Mouse (Mus musculus) erythroblast, embryonic 14.5 days (primary cell): ENCODE measurements around the gene Primpol. TPM values are rescaled to one million over a fixed set of nuclear protein-coding genes. Genes with fewer than 3 reads are reported as not detected.

ENCODE experiments used
- H3K27me3 ChIP-seq: 2 replicates; pipeline ENCODE4 v1.6.1; 2012; ENCODE audit warnings: inconsistent platforms; ENCODE audit not compliant: control insufficient read depth
- H3K36me3 ChIP-seq: 2 replicates; pipeline ENCODE4 v1.6.1; 2012; ENCODE audit warnings: mild to moderate bottlenecking, inconsistent platforms; ENCODE audit not compliant: control insufficient read depth
- H3K4me1 ChIP-seq: 2 replicates; pipeline ENCODE4 v1.6.1; 2012; ENCODE audit warnings: inconsistent platforms; ENCODE audit not compliant: control insufficient read depth
- H3K4me3 ChIP-seq: replicated peaks from 2 replicates; pipeline ENCODE3; 2012; ENCODE audit warnings: moderate library complexity, mild to moderate bottlenecking, inconsistent platforms
- H3K9me3 ChIP-seq: 2 replicates; pipeline ENCODE4 v1.6.1; 2012; ENCODE audit warnings: low read length, inconsistent platforms, mixed read lengths; ENCODE audit not compliant: control insufficient read depth
- GATA1 ChIP-seq: IDR thresholded peaks from 2 replicates; pipeline ENCODE4 v1.6.1; 2012; ENCODE audit warnings: low read length, inconsistent platforms, mixed read lengths
- TAL1 ChIP-seq: IDR thresholded peaks from 3 replicates; pipeline ENCODE4 v1.6.1; 2012; ENCODE audit warnings: low read length, inconsistent platforms, mixed read lengths
- polyA plus RNA-seq: library from polyadenylated mRNA; stranded (reverse); fragments of >175 nt; gene quantifications from 2 replicates; pipeline ENCODE4 v1.2.3, GENCODE M21; 2012

Primpol gene
- polyA plus RNA-seq, 1 experiment: 0.09 TPM

GRCm38 (mm10) chr8:46570673-46571072, 46.3 kb downstream of the Primpol start:
- no peaks in the 10 kb centered on the region for H3K9me3 ChIP-seq
- H3K36me3 ChIP-seq: peaks cover 97% of the 10 kb centered on the region
- no peak overlapping the region for H3K4me3 ChIP-seq
- H3K4me1 ChIP-seq: peaks cover 2% of the 10 kb centered on the region
- no peaks in the 10 kb centered on the region for H3K27me3 ChIP-seq
- no peak for TF ChIP-seq TAL1
- TF ChIP-seq GATA1: no peak

- Histone ChIP-seq H3K27me3 (no peaks in the 10 kb centered on the region), H3K9me3 (no peaks in the 10 kb centered on the region), H3K4me3 (no peak overlapping the region), H3K4me1 (peaks cover 2% of the 10 kb centered on the region), H3K36me3 (peaks cover 97% of the 10 kb centered on the region)
- no peak for TF ChIP-seq GATA1
- no peak for TF ChIP-seq TAL1
Measured at GRCm38 (mm10) chr8:46569659-46570441, 47.2 kb downstream of the Primpol start.

- H3K36me3 ChIP-seq: peaks cover 97% of the 10 kb centered on the region
- H3K9me3 ChIP-seq: no peaks in the 10 kb centered on the region
- H3K27me3 ChIP-seq: no peaks in the 10 kb centered on the region
- TF ChIP-seq GATA1: no peak
- TF ChIP-seq TAL1: no peak
- H3K4me1 ChIP-seq: no peaks in the 10 kb centered on the region
- no peak overlapping the region for H3K4me3 ChIP-seq
Measured at GRCm38 (mm10) chr8:46568942-46569341, 48.1 kb downstream of the Primpol start.

GRCm38 (mm10) chr8:46567946-46568345, 49.1 kb downstream of the Primpol start:
- H3K9me3 ChIP-seq: no peaks in the 10 kb centered on the region
- TF ChIP-seq TAL1 (no peak), GATA1 (no peak)
- no peaks in the 10 kb centered on the region for H3K4me1 ChIP-seq
- no peaks in the 10 kb centered on the region for H3K27me3 ChIP-seq
- peaks cover 97% of the 10 kb centered on the region for H3K36me3 ChIP-seq
- H3K4me3 ChIP-seq: no peak overlapping the region

GRCm38 (mm10) chr8:46566914-46567529, 50.0 kb downstream of the Primpol start:
- no peak for TF ChIP-seq GATA1
- no peak for TF ChIP-seq TAL1
- Histone ChIP-seq H3K36me3 (peaks cover 97% of the 10 kb centered on the region), H3K4me1 (no peaks in the 10 kb centered on the region), H3K27me3 (no peaks in the 10 kb centered on the region), H3K4me3 (no peak overlapping the region), H3K9me3 (no peaks in the 10 kb centered on the region)

- Histone ChIP-seq H3K27me3 (no peaks in the 10 kb centered on the region), H3K9me3 (no peaks in the 10 kb centered on the region), H3K4me1 (peaks cover 3% of the 10 kb centered on the region; the same call in 1 of the 2 replicates), H3K4me3 (no peak overlapping the region), H3K36me3 (peaks cover 100% of the 10 kb centered on the region)
- TF ChIP-seq GATA1 (no peak), TAL1 (no peak)
Measured at GRCm38 (mm10) chr8:46562333-46562732, 54.7 kb downstream of the Primpol start.

DNA sequence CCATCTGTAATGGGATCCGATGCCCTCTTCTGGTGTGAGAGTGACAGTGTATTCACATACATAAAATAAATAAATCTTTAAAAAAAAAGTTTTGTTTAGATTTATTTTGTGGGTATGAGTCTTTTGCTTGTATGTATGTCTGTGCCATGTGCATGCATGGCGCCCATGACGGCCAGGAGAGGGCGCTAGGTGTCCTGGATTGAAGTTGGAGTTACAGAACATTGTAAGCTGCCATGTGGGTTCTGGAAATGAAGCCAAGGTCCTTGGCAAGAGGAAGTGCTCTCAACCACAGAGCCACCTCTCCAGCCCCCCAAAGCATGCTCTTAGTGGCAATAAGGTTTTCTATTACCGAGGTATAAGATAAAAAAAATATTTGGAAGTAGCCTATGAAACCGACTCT, 57.6 kb downstream of the Primpol start:
- TF ChIP-seq GATA1 (no peak), TAL1 (no peak)
- H3K4me1 ChIP-seq: peaks cover 6% of the 10 kb centered on the region
- H3K27me3 ChIP-seq: no peaks in the 10 kb centered on the region
- no peak overlapping the region for H3K4me3 ChIP-seq
- no peaks in the 10 kb centered on the region for H3K9me3 ChIP-seq
- peaks cover 99% of the 10 kb centered on the region for H3K36me3 ChIP-seq

- peaks cover 38% of the 10 kb centered on the region for H3K36me3 ChIP-seq
- peaks cover 58% of the 10 kb centered on the region for H3K4me1 ChIP-seq
- no peaks in the 10 kb centered on the region for H3K27me3 ChIP-seq
- peak overlapping the region; percentile 85 for H3K4me3 ChIP-seq
- no peak for TF ChIP-seq TAL1
- TF ChIP-seq GATA1: no peak
- no peaks in the 10 kb centered on the region for H3K9me3 ChIP-seq
Measured at GRCm38 (mm10) chr8:46552441-46552765, 64.6 kb downstream of the Primpol start.

GRCm38 (mm10) chr8:46551615-46552440, 65.2 kb downstream of the Primpol start, which contains the start of gene Cenpu:
Gene Cenpu, plus strand, starts transcription at chr8:46552028.
- Histone ChIP-seq H3K36me3 (peaks cover 32% of the 10 kb centered on the region), H3K9me3 (no peaks in the 10 kb centered on the region), H3K4me1 (peaks cover 64% of the 10 kb centered on the region)

More at GRCm38 (mm10) chr8:46551615-46552440, 65.2 kb downstream of the Primpol start, which contains the start of gene Cenpu:
- peak within 1 kb of the TSS; percentile 85 for H3K4me3 ChIP-seq
- TF ChIP-seq GATA1 (no peak), TAL1 (no peak)
- no peaks in the 10 kb centered on the region for H3K27me3 ChIP-seq
